Mouse (Mus musculus): ENCODE data around the gene Ahnak2.

Ahnak2 gene

DNA sequence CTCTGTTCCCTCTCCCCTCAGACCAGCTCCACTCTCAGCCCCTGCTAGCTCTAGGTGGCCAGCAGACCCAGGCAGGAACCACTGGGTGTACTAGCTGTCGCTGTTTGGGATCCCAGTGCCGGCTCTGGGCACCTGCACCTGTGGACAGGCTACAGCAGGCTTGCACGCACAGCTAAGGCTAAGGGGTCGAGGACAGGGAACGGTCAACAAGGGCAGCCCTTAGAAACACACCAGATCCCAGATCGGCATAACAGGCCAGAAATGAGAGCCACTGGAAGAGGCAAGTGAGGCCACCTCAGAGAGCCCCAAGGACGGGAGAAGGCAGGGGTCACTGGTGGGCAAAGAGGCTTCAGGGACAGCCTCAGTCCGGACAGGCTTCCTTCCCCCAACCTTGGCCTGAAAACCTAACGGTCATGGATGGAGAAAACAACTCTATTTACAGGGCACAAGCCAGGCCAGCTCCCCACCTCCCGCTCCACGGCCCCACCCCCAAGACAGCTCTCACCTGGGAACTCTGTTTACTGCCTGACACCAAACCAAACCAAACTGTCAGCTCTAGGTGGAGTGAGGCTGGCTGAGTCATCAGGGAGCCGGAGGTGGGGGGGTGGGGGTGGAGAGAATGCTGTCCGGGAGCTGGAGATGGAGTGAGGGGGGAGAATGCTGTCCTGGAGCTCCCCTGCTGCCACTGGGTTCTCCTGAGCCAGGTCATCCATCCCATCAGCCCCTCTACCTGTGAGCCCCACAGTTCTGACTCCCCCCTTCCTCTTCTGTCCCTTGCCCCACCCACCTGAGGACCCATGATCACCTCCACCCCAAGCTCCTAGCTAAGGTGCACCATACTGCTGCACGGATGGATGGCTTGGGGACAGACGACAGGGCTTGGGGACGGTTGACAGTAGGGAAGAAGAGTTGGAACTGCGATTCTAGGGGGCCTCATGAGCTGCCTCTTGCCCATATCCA is 5.6 kb downstream of the Ahnak2 start:
- no peak for DNase-seq (ENCODE audit: low read depth)

DNA sequence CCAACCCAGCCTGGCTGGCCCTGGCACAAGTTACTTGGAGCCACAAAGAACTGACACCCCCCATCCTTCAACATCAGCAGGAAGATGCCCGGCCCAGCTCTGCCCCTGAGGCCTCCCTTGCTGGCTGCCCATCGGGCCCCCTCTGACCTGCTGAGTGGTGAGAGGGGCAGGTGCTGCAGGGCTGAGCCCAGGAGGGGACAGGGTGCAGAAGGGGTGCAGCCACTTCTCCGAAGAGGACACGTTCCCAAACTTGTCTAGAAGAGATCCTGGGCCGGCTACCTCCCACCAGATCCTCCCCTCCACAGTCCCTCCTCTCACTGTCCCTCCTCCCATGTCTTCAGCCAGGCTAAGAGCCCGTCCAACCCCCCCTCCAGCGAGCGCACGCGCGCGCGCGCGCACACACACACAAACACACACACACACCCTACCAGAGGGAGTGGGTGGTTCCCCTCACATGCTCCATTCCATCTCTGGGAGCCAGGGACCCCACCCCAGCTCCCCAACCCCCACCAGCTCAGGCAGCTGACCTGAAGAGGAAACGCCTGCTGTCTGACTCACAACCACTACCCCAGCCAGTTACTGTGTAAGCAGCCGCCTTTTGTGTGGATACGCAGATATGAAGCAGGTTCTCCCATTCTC is 6.9 kb downstream of the Ahnak2 start:
- peak; percentile 97 for DNase-seq (ENCODE audit: low read depth)

DNA sequence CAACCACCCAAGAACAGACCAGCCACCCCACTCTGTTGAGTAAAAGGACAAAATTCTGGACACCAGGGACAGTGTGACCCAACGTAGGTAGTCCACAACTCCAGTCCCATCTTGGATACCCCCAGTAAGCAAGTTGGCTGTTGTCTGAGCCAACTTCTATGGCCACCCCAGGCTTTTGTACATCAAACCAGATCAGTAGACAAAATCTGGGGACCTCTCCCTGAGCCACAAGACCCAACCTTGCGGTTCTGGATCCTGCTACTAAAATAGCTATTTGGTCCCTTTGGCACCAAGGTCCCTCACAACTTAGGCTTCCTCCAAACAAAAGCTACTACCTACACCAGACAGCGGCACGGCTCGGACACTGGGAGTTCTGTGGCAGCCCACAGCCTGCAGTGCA is 7.5 kb downstream of the Ahnak2 start:
- DNase-seq (ENCODE audit: low read depth): no peak

DNA sequence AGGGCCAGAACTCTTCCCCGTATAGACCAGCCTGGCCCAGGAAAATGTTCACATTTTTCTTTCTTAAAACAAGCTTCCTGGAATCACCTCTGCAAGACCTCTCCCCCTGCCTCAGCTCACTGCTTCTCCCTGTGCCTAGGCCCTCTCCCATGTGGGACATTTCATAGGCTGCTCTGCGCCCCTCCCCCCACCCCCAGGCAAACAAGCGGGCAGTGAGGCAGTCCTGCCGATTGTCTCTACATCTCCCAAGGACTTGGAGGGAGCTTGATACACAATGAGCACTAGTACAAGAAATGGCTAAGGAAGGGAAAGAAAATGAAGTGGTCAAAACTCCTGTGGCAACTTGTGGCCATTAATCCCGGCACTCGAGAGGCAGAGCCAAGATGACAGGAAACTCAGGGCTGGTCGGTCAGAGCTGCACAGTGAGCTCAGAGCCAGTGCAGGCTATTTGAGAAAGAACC is 8.1 kb downstream of the Ahnak2 start:
- peak; percentile 83 for DNase-seq (ENCODE audit: low read depth)

DNA sequence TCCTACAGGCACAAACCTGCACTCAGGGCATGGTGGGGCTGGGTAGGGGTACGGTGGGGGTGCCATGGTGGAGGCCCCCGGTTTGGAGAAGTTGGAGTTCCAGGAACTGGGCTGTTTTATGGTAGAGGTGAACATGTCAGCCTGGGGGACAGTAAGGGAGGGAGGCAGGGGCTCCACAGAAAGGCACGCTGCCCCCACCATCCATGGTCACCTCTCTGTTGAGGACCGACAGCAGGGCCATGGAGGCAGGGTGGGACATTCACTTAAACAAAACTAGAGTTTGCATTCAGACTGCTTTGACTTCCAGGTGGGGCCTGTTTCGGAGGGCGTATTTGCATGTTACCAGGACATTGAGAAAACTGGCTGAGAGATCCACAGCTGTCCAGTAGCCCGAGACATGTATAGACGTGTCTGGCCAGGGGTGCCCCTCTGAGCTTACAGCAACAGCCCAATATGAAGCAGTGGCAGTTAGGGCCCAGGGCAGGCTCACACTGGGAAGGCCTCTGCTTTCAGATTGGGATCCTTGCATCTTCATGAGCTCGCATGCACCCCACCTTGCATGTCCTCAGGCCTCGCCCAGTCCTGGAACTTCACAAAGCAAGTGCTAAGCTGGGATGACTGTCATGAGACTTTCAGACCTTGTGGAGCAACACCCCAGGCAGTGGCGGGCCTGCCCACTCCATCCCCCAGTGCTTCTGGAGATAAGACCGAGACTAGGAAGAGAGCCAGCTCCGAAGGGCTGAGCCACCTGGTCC is 8.7 kb downstream of the Ahnak2 start:
- no peak for DNase-seq (ENCODE audit: low read depth)

DNA sequence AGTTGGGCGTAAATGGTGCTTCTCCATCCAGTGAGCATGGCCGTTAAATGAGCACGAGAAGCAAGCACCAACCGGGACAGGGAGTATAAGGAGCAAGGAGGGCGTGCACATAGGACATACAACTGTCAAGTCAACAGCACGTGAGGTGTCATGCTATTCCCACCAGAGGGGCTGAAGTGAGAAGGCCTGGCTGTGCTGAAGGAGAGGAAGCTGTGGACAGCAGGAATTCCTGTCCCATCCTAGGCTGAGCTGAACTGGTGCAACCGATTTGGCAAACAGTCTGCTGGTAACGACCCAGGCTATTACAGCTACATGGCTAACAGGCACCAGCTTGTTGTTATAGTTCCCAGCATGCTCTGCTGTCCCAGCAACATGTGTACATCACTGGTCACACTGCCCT is 11.4 kb downstream of the Ahnak2 start:
- no peak for DNase-seq (ENCODE audit: low read depth)

DNA sequence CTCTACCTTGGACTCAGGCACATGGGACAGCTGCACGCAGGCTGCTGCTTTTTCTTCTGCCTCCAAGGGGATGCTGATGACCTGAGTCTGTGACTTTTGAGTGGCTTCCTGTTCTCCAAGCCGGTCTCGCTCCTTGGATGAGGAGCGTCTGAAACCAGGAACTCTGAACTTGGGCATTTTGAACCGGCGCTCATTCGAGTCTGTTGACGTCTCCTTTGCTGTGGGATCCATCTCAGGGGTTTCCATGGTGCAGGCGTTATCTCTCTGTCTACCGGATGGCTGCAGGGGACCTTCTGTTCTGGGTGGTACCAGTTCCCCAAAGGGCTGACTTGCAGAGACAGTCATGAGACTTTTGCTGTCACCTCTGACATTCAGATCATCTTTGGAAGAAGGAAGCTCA is 28.0 kb downstream of the Ahnak2 start:
- no peak for DNase-seq (ENCODE audit: low read depth)

DNA sequence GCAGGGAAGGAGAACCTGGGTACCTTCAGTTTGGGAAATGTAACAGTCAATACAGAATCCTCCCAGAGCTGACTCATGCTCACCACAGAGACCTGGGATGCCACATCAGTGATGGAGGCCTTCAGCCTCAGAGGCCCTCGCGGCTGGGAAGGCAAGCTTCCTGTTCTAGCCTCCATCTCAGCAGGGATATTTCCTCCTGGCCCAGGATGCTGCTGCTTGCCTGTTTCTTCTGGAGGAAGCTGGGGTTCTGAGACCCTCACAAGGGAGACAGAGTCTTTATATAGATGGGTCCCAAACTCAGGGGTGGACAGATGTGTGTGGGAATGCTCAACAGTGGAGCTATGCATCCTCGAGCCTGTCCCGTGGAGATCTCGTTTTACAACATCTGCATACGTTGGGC is 28.4 kb downstream of the Ahnak2 start:
- DNase-seq (ENCODE audit: low read depth): no peak

DNA sequence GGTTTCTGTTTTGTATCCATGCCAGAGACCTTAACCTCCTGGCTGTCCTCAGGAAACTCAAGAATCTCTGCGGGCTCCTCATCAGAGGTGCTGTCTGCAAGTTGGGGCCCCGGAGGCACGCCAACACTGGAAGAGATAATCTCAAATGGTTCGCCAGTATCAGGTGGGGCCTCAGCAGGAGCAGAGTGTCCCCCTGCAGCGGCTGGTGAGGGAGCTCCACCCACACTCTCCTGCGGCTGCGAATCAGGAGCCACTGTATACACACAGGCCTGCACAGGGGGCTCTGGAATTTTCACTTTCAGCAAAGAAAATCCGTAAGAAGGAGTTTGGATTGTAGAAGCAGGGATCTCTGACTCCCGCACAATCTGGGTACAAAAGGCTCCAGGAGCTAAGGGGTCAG is 29.1 kb downstream of the Ahnak2 start:
- DNase-seq (ENCODE audit: low read depth): no peak

DNA sequence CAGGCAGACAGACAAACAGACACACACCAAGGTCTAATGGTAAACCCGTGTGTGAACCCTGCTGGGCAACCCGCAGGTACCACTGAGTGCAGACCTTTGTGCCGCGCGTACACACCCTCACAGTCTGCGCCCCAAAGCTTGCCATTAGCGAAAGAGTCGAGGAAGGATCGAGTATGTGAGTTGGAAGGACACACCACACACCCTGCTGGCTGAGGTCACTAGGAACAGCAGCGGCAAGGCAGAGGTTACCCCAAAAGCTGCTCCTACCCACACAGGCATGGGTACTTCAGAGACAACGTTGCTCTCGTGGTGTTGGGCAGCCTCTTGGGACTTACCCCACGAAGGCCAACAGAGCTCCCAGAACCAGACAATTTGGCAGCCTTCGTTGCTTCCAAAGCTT is 30.2 kb downstream of the Ahnak2 start:
- no peak for DNase-seq (ENCODE audit: low read depth)

DNA sequence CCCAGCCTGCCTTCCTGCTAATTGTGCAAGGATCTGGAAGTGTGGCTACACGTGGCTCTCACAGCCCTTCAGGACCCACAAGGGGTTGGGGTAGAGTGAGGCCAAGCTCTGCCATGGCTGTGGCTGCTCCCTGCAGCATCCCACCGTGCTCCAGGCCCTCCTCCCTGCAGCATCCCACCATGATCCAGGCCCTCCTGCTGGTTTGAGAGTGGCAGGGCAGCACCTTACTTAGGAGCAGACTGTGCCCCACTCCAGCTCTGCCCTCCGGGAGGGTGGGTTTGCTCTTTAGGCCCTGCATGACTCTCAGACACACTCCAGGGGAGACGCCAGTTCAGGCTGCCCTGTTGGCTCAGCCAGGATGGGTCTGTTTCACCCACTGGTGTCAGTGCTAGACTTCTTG is 32.1 kb downstream of the Ahnak2 start:
- no peak for DNase-seq (ENCODE audit: low read depth)

DNA sequence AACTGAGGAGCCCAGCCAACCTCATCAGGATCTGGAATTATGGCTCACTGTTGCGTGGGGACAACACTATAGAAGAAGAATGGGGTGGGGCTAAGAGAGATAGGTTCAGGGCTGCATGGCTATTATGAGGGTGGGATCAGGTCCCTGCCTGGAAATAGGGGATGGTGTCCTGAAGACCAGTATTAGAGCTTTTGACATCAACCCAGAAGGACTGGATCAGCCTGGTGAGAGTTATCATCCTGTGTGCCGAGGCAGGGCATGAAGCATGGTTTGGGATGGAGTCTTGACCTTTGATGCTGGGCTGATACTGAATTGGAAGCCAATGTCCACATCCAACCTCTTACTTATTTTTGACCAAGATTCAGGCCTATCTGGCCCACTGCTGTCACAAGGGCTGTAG is 32.7 kb downstream of the Ahnak2 start:
- no peak for DNase-seq (ENCODE audit: low read depth)

DNA sequence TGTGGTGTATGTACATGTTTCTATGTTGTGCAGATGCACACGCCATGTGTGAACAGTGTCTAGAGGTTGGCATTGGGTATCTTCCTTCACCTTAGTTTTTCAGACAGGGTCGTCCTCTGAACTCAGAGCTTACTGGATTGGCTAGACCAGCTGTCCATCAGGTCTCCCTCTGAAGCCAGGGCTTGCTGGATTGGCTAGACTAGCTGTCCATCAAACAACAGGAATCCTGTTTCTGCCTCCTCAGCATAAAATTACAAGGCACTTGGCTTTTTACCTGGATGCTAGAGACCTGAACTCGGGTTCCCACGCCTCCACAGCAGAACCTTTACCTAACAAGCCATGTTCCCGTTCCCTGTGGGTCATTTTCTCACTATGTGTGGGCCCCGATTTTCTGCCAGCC is 33.4 kb downstream of the Ahnak2 start:
- no peak for DNase-seq (ENCODE audit: low read depth)

DNA sequence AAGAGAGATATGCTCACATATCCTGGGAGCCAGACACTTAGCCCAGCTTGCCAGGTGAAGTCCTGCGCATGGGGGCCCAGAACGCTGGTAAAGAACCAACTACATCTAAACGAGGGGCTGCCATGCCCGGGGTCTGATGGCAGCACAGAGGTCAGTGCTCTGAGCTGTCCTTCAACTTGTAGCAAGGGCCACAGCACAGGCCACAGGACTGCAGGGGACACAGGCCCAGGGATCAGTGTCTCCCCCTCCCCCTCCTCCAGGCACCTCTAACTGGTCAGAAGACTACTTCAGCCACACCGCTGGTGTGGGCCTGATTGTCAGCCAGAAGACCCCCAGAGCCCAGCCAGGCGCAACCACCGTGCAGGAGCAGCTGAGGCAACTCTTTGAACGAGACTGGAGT is 34.3 kb downstream of the Ahnak2 start:
- no peak for DNase-seq (ENCODE audit: low read depth)

DNA sequence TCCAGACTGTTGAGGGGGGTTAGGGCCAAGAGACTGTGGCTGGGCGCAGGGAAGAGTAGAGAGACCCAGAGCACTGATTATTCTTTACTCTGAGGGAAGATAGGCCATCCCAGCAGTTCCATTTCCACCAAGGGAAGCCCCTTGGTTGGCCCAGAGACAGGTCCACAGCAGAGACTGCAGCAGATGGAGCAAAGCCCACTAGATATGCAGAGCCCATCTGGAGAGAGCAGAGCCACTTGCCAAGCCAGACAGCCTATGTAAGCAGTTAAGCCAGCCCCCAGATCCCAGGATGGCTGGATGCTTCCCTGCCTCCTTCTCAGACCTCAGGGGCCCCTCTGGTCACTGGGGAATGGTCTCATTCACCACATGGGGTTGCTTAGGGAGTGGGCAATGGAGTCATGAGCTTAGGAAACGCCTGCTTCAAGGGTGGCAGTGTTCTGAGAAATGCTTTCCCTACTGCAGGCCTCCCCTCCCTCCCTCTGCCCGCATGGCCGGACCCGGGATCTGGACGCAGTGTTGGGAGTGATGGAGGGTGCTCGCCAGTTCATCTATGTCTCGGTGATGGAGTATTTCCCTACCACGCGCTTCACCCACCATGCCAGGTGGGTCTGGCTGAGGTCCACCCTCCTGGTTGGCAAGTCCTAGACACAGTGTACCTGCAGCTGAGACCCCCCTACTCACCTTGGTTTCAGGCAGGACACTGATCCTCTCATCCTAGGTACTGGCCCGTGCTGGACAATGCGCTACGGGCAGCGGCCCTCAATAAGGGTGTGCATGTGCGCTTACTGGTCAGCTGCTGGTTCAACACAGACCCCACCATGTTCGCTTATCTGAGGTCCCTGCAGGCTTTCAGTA is 35.2 kb downstream of the Ahnak2 start:
- no peak for DNase-seq (ENCODE audit: low read depth)

DNA sequence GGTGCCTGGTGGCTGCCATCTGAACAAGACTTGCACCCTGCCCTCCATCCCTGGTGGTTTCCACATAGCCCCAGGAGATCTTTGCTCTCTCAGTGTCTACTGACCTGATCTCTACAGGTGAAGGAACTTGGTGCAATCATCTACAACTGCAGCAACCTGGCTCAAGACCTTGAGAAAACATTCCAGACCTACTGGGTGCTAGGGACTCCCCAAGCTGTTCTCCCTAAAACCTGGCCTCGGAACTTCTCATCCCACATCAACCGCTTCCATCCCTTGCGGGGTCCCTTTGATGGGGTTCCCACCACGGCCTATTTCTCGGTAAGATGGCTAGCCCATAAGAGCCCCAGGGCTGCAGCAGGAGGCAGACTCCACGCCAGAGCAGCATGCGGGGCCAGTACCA is 35.9 kb downstream of the Ahnak2 start:
- DNase-seq (ENCODE audit: low read depth): no peak

DNA sequence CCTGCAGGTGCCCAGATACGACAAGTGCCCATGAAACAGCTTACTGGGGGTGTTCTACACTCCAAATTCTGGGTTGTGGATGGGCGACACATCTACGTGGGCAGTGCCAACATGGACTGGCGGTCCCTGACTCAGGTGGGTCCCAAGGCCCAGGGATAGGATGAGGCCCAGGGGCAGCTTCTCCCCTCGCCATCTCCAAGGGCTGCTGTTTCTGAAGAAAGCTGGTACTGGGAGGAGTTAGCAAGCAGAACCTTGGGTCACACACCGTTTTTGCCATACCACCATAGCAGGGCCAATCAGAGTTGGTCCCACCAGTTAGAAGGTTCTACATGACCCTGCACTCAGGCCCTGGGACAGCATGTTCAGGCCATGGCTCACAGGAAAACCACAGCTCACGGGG is 37.5 kb downstream of the Ahnak2 start:
- DNase-seq (ENCODE audit: low read depth): no peak

DNA sequence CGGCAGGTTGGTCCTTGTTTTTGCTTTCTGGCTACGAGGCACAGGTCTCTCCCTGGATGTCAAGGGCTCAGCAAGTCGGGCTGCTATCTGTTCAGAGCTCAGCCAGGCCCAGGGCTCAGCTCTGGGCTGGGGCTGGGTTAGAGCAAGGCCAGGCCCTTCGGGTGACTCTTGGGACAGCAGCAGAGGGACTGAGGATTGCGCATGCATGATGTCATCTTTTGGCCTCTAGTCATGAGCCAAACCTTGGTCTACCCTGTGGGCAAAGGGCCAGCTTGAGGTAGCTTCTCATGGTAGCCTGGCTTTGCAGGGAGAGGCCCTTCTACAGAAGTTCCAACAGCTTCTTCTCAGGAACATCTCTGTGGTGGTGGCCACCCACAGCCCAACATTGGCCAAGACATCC is 38.3 kb downstream of the Ahnak2 start:
- no peak for DNase-seq (ENCODE audit: low read depth)

DNA sequence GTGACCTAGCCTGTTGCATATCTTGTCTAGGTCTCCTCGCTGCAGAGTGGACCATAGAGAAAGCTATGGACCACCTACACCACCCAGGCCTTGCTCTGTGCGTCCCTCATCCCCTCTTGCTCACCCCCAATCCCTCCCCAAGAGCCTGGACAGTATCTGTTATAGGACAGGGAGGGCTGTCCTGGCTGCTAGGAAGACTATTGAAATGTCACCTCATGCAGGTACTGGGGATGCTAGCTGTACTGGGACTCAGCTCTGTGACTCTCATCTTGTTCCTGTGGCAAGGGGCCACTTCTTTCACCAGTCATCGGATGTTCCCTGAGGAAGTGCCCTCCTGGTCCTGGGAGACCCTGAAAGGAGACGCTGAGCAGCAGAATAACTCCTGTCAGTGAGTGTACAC is 39.3 kb downstream of the Ahnak2 start:
- DNase-seq (ENCODE audit: low read depth): no peak

DNA sequence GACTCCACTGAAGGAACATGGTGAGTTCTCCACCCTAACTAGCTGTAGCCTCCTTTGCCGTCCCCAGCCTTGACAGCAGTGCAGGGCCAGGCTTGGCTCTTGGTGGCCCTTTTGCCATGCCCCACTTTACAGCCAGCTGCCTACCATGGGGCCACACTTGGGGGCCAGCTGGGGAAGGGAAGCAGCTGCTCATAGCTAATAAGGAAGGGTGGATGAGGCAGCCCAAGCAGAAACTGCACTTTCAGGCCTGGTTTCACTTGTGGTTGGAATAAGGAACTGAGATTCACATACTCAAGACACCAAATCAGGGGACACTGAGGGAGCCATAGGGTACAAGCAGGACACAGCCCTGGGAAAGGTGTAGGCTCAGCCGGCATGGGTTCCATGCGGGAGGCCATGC is 40.4 kb downstream of the Ahnak2 start:
- DNase-seq (ENCODE audit: low read depth): no peak

DNA sequence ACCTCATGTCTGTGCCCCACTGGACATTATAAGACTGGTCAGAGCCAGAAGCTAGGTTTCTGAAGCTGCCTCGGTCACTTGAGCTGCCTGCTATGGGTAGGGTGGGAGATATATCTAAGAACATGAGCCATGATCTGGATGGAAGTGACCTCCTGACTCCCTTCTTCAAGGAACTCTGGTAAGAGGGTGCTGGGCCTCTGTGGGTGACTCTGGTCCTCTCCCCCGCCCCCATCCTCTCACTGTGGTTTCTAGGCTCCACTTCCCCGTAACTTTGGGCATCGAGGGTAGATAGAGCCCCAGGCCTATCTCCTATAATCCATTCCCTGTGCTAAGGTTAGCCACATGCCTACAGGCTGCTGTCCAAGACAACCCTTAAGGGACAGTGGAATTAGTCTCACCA is 41.0 kb downstream of the Ahnak2 start:
- no peak for DNase-seq (ENCODE audit: low read depth)
